Mouse (Mus musculus): ENCODE results near the gene Ncoa5. TPM values are rescaled to one million over a fixed set of nuclear protein-coding genes. Genes with fewer than 3 reads are reported as not detected.

Ncoa5 gene
- polyA plus RNA-seq, 1 experiment: 30.8 TPM

- Histone ChIP-seq H3K4me3 (ENCODE audit: low read depth, low read length) (no peak overlapping the region), H3K9ac (ENCODE audit: low read depth, poor library complexity, severe bottlenecking) (no peak overlapping the region), H3K9me3 (replicated peaks; ENCODE audit: control insufficient read depth, insufficient read depth, low read length, poor library complexity, severe bottlenecking) (no peaks in the 10 kb centered on the region), H3K36me3 (ENCODE audit: control insufficient read depth, insufficient read depth, low read length, poor library complexity, severe bottlenecking) (peaks cover 2% of the 10 kb centered on the region; the same call in 1 of the 2 replicates), H3K27me3 (ENCODE audit: control insufficient read depth, insufficient read depth, low read length, poor library complexity, severe bottlenecking) (peaks cover 5% of the 10 kb centered on the region; the same call in 1 of the 2 replicates), H3K4me1 (ENCODE audit: control insufficient read depth, insufficient read depth, low read length) (no peaks in the 10 kb centered on the region), H3K27ac (ENCODE audit: insufficient read depth, low read length) (no peak overlapping the region)
- no peak for TF ChIP-seq POLR2A (IDR thresholded peaks at IDR 0.05; ENCODE audit: insufficient read depth, low read length)
- no peak for TF ChIP-seq CTCF (IDR thresholded peaks at IDR 0.05; ENCODE audit: low read depth, low read length)
- TF ChIP-seq EP300 (IDR thresholded peaks at IDR 0.05; ENCODE audit: insufficient read depth, low read depth, low read length): no peak
These were observed 38.7 kb downstream of the Ncoa5 start for GRCm38 (mm10) chr2:164995976-164996375.

DNA sequence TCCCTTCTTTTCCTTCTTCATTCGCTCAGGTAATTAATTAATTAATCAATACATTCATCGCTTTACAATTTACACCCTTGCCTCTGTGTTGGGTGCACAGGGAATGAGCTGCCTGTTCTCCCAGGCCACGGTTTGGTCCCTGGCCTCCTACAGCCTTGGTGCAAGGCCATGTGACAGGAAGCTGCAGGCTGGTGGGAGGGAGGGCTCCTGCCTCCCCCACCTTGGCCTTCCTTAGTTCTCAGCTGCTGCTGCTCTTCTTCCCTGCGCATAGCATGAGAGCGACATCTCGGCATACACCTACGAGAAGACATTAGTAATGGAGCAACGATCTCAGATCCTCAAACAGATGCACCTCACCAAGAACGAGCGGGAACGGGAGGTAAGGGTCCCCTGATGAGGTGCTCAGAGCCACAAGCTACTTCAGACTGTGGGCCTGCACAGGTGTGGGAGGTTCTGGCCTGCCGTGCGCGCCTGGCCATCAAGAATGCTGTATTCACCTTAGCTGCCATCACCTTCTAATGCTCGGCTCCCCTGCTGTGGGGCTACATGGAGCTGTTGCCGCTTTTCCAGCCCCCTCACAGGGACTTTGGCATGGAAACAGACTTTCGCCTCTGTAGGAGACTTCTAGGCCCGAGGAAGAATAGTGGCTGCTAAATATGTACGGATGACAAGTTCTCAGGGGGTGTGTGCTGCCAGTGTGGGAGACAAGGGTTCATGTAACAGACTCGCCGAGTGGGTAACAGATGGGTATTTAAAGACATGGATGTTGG lies 39.8 kb downstream of the Ncoa5 start:
- H3K4me1 ChIP-seq (ENCODE audit: control insufficient read depth, insufficient read depth, low read length): no peaks in the 10 kb centered on the region
- no peaks in the 10 kb centered on the region for H3K9me3 ChIP-seq (replicated peaks; ENCODE audit: control insufficient read depth, insufficient read depth, low read length, poor library complexity, severe bottlenecking)
- H3K4me3 ChIP-seq (ENCODE audit: low read depth, low read length): no peak overlapping the region
- TF ChIP-seq CTCF (IDR thresholded peaks at IDR 0.05; ENCODE audit: low read depth, low read length): no peak
- no peak overlapping the region for H3K9ac ChIP-seq (ENCODE audit: low read depth, poor library complexity, severe bottlenecking)
- H3K27ac ChIP-seq (ENCODE audit: insufficient read depth, low read length): no peak overlapping the region
- H3K27me3 ChIP-seq (ENCODE audit: control insufficient read depth, insufficient read depth, low read length, poor library complexity, severe bottlenecking): peaks cover 5% of the 10 kb centered on the region; the same call in 1 of the 2 replicates
- no peaks in the 10 kb centered on the region for H3K36me3 ChIP-seq (ENCODE audit: control insufficient read depth, insufficient read depth, low read length, poor library complexity, severe bottlenecking)

- no peak overlapping the region for H3K27ac ChIP-seq (ENCODE audit: insufficient read depth, low read length)
- TF ChIP-seq POLR2A (IDR thresholded peaks at IDR 0.05; ENCODE audit: insufficient read depth, low read length) (no peak), EP300 (IDR thresholded peaks at IDR 0.05; ENCODE audit: insufficient read depth, low read depth, low read length) (no peak), CTCF (IDR thresholded peaks at IDR 0.05; ENCODE audit: low read depth, low read length) (no peak)
- no peak overlapping the region for H3K9ac ChIP-seq (ENCODE audit: low read depth, poor library complexity, severe bottlenecking)
- no peak overlapping the region for H3K4me3 ChIP-seq (ENCODE audit: low read depth, low read length)
- peaks cover 5% of the 10 kb centered on the region; the same call in 1 of the 2 replicates for H3K27me3 ChIP-seq (ENCODE audit: control insufficient read depth, insufficient read depth, low read length, poor library complexity, severe bottlenecking)
- no peaks in the 10 kb centered on the region for H3K36me3 ChIP-seq (ENCODE audit: control insufficient read depth, insufficient read depth, low read length, poor library complexity, severe bottlenecking)
- no peaks in the 10 kb centered on the region for H3K4me1 ChIP-seq (ENCODE audit: control insufficient read depth, insufficient read depth, low read length)
- H3K9me3 ChIP-seq (replicated peaks; ENCODE audit: control insufficient read depth, insufficient read depth, low read length, poor library complexity, severe bottlenecking): no peaks in the 10 kb centered on the region
These were observed 40.5 kb downstream of the Ncoa5 start for GRCm38 (mm10) chr2:164994156-164994555.

DNA sequence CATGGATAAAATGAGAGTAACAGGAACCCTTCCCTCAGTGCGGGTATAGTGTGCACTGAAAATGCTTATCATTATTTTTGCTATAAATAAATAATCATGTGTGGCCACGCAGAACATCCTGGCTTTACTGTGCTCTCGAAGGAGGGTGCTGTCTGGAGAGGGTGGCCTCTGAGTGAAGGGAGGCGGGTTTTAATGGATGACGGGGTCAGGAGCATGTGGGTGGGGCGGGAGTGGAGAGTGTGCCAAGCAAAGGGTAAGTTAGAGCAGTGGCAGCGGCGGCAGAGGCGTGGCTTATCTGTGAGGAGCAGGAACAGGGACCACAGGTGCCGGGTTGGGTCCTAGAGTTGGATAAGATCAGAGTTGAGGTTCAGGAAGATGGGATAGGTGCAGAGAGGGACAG lies 42.9 kb downstream of the Ncoa5 start:
- Histone ChIP-seq H3K36me3 (ENCODE audit: control insufficient read depth, insufficient read depth, low read length, poor library complexity, severe bottlenecking) (no peaks in the 10 kb centered on the region), H3K27ac (ENCODE audit: insufficient read depth, low read length) (no peak overlapping the region), H3K9me3 (replicated peaks; ENCODE audit: control insufficient read depth, insufficient read depth, low read length, poor library complexity, severe bottlenecking) (no peaks in the 10 kb centered on the region), H3K9ac (ENCODE audit: low read depth, poor library complexity, severe bottlenecking) (no peak overlapping the region), H3K27me3 (ENCODE audit: control insufficient read depth, insufficient read depth, low read length, poor library complexity, severe bottlenecking) (no peaks in the 10 kb centered on the region), H3K4me3 (ENCODE audit: low read depth, low read length) (no peak overlapping the region), H3K4me1 (ENCODE audit: control insufficient read depth, insufficient read depth, low read length) (no peaks in the 10 kb centered on the region)
- no peak for TF ChIP-seq CTCF (IDR thresholded peaks at IDR 0.05; ENCODE audit: low read depth, low read length)
- TF ChIP-seq EP300 (IDR thresholded peaks at IDR 0.05; ENCODE audit: insufficient read depth, low read depth, low read length): no peak
- no peak for TF ChIP-seq POLR2A (IDR thresholded peaks at IDR 0.05; ENCODE audit: insufficient read depth, low read length)

DNA sequence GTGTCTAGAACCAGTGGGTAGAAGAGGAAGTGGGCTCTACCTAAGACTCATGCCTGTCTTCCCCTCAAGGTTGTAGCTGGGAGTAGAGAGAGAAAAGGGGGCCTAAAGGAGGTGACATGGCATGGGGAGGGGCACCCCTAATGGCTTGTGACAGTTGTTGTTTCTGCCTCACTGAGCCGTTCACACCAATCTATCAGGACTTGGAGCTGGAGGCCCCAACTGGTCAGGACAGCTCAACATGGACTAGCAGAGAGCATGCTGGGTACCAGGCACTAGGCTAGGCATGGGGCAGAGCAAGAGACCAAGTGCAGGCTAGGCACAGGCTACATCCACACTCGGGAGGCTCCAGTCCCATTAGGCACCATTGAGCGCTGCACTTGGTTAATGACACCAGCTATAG lies 43.6 kb downstream of the Ncoa5 start:
- no peaks in the 10 kb centered on the region for H3K27me3 ChIP-seq (ENCODE audit: control insufficient read depth, insufficient read depth, low read length, poor library complexity, severe bottlenecking)
- no peaks in the 10 kb centered on the region for H3K4me1 ChIP-seq (ENCODE audit: control insufficient read depth, insufficient read depth, low read length)
- no peak overlapping the region for H3K9ac ChIP-seq (ENCODE audit: low read depth, poor library complexity, severe bottlenecking)
- no peak for TF ChIP-seq POLR2A (IDR thresholded peaks at IDR 0.05; ENCODE audit: insufficient read depth, low read length)
- no peak for TF ChIP-seq CTCF (IDR thresholded peaks at IDR 0.05; ENCODE audit: low read depth, low read length)
- no peak for TF ChIP-seq EP300 (IDR thresholded peaks at IDR 0.05; ENCODE audit: insufficient read depth, low read depth, low read length)
- no peaks in the 10 kb centered on the region for H3K36me3 ChIP-seq (ENCODE audit: control insufficient read depth, insufficient read depth, low read length, poor library complexity, severe bottlenecking)
- H3K9me3 ChIP-seq (replicated peaks; ENCODE audit: control insufficient read depth, insufficient read depth, low read length, poor library complexity, severe bottlenecking): no peaks in the 10 kb centered on the region
- no peak overlapping the region for H3K4me3 ChIP-seq (ENCODE audit: low read depth, low read length)
- H3K27ac ChIP-seq (ENCODE audit: insufficient read depth, low read length): no peak overlapping the region

DNA sequence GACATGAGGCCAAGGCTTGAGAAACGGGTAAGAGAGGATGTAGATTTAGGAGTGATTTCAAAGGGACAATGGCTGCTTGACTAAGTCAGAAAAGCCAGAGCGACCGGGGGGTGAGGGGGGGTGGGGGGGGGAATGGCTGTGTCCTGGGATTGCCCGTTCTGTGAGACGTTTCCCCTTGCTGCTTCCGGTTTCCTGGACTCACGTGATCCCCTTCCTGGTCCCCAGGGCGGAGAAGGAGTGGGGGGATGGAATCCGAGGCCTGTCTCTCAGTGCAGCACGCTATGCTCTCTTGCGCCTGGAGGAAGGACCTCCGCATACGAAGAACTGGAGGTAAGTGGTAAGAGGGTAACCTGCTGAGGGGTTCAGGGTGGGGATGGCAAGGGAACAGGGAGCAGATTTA lies 45.9 kb downstream of the Ncoa5 start:
- Histone ChIP-seq H3K36me3 (ENCODE audit: control insufficient read depth, insufficient read depth, low read length, poor library complexity, severe bottlenecking) (no peaks in the 10 kb centered on the region), H3K27ac (ENCODE audit: insufficient read depth, low read length) (no peak overlapping the region), H3K27me3 (ENCODE audit: control insufficient read depth, insufficient read depth, low read length, poor library complexity, severe bottlenecking) (no peaks in the 10 kb centered on the region), H3K4me1 (ENCODE audit: control insufficient read depth, insufficient read depth, low read length) (no peaks in the 10 kb centered on the region), H3K9ac (ENCODE audit: low read depth, poor library complexity, severe bottlenecking) (no peak overlapping the region), H3K4me3 (ENCODE audit: low read depth, low read length) (no peak overlapping the region), H3K9me3 (replicated peaks; ENCODE audit: control insufficient read depth, insufficient read depth, low read length, poor library complexity, severe bottlenecking) (no peaks in the 10 kb centered on the region)
- no peak for TF ChIP-seq EP300 (IDR thresholded peaks at IDR 0.05; ENCODE audit: insufficient read depth, low read depth, low read length)
- no peak for TF ChIP-seq CTCF (IDR thresholded peaks at IDR 0.05; ENCODE audit: low read depth, low read length)
- no peak for TF ChIP-seq POLR2A (IDR thresholded peaks at IDR 0.05; ENCODE audit: insufficient read depth, low read length)
